Mouse (Mus musculus): ENCODE measurements around the gene Pik3ip1. TPM values are rescaled to one million over a fixed set of nuclear protein-coding genes. Genes with fewer than 3 reads are reported as not detected.
A peak's percentile ranks its signal among the peaks of the same experiment; 100 is the strongest.

Gene Pik3ip1
- polyA plus RNA-seq, 1 experiment from 2014 or later: 2.5 TPM

GRCm38 (mm10) chr11:3298813-3299185 lies 31.4 kb upstream of the Pik3ip1 start:
- H3K27ac ChIP-seq (ENCODE audit: low read depth): peak overlapping the region; percentile 4; the same call in 1 of the 2 replicates
- H3K36me3 ChIP-seq (replicated peaks; ENCODE audit: insufficient read depth, low read length): peaks cover 73% of the 10 kb centered on the region
- TF ChIP-seq EP300 (IDR thresholded peaks at IDR 0.05; ENCODE audit: low read depth) (no peak), CTCF (IDR thresholded peaks at IDR 0.05; ENCODE audit: low read depth) (no peak)
- no peak overlapping the region for H3K4me2 ChIP-seq (ENCODE audit: low read depth, low read length)
- H3K27me3 ChIP-seq (ENCODE audit: insufficient read depth, low read length): no peaks in the 10 kb centered on the region
- H3K4me3 ChIP-seq (ENCODE audit: low read depth, low read length): no peak overlapping the region
- ATAC-seq: no peak
- no peak overlapping the region for H3K9ac ChIP-seq (replicated peaks)
- peaks cover 6% of the 10 kb centered on the region for H3K4me1 ChIP-seq (ENCODE audit: insufficient read depth)
- 88% methylated on average over 14 of the region's 14 CpGs for WGBS (ENCODE audit: insufficient replicate concordance)
- DNase-seq: no peak
- no peaks in the 10 kb centered on the region for H3K9me3 ChIP-seq (ENCODE audit: low read length)

GRCm38 (mm10) chr11:3301075-3301474 lies 29.1 kb upstream of the Pik3ip1 start:
- peaks cover 68% of the 10 kb centered on the region for H3K36me3 ChIP-seq (replicated peaks; ENCODE audit: insufficient read depth, low read length)
- DNase-seq (no peak), ATAC-seq (no peak)
- no peak overlapping the region for H3K9ac ChIP-seq (replicated peaks)
- H3K27ac ChIP-seq (ENCODE audit: low read depth): no peak overlapping the region
- H3K4me3 ChIP-seq (ENCODE audit: low read depth, low read length): no peak overlapping the region
- H3K4me2 ChIP-seq (ENCODE audit: low read depth, low read length): no peak overlapping the region
- 91% methylated on average over 5 of the region's 5 CpGs for WGBS (ENCODE audit: insufficient replicate concordance)
- H3K27me3 ChIP-seq (ENCODE audit: insufficient read depth, low read length): no peaks in the 10 kb centered on the region
- H3K9me3 ChIP-seq (ENCODE audit: low read length): no peaks in the 10 kb centered on the region
- no peak for TF ChIP-seq EP300 (IDR thresholded peaks at IDR 0.05; ENCODE audit: low read depth)
- TF ChIP-seq CTCF (IDR thresholded peaks at IDR 0.05; ENCODE audit: low read depth): no peak
- no peaks in the 10 kb centered on the region for H3K4me1 ChIP-seq (ENCODE audit: insufficient read depth)

- no peak overlapping the region for H3K4me2 ChIP-seq (ENCODE audit: low read depth, low read length)
- DNase-seq: no peak
- 81% methylated on average over 4 of the region's 4 CpGs for WGBS (ENCODE audit: insufficient replicate concordance)
- no peaks in the 10 kb centered on the region for H3K9me3 ChIP-seq (ENCODE audit: low read length)
- H3K27ac ChIP-seq (ENCODE audit: low read depth): no peak overlapping the region
- H3K27me3 ChIP-seq (ENCODE audit: insufficient read depth, low read length): no peaks in the 10 kb centered on the region
- H3K4me1 ChIP-seq (ENCODE audit: insufficient read depth): no peaks in the 10 kb centered on the region
- TF ChIP-seq CTCF (IDR thresholded peaks at IDR 0.05; ENCODE audit: low read depth) (no peak), EP300 (IDR thresholded peaks at IDR 0.05; ENCODE audit: low read depth) (no peak)
- peaks cover 68% of the 10 kb centered on the region for H3K36me3 ChIP-seq (replicated peaks; ENCODE audit: insufficient read depth, low read length)
- H3K9ac ChIP-seq (replicated peaks): no peak overlapping the region
- no peak for ATAC-seq
- no peak overlapping the region for H3K4me3 ChIP-seq (ENCODE audit: low read depth, low read length)
Observed at GRCm38 (mm10) chr11:3302385-3302784, 27.8 kb upstream of the Pik3ip1 start.

- Histone ChIP-seq H3K9ac (replicated peaks) (no peak overlapping the region), H3K27ac (ENCODE audit: low read depth) (no peak overlapping the region), H3K36me3 (replicated peaks; ENCODE audit: insufficient read depth, low read length) (peaks cover 68% of the 10 kb centered on the region), H3K27me3 (ENCODE audit: insufficient read depth, low read length) (no peaks in the 10 kb centered on the region), H3K4me3 (ENCODE audit: low read depth, low read length) (no peak overlapping the region), H3K9me3 (ENCODE audit: low read length) (no peaks in the 10 kb centered on the region), H3K4me2 (ENCODE audit: low read depth, low read length) (no peak overlapping the region), H3K4me1 (ENCODE audit: insufficient read depth) (no peaks in the 10 kb centered on the region)
- TF ChIP-seq CTCF (IDR thresholded peaks at IDR 0.05; ENCODE audit: low read depth) (no peak), EP300 (IDR thresholded peaks at IDR 0.05; ENCODE audit: low read depth) (no peak)
- no peak for DNase-seq
- 72% methylated on average over 4 of the region's 4 CpGs for WGBS (ENCODE audit: insufficient replicate concordance)
- no peak for ATAC-seq
Observed at GRCm38 (mm10) chr11:3302792-3303191, 27.4 kb upstream of the Pik3ip1 start.

GRCm38 (mm10) chr11:3305821-3306220 lies 24.4 kb upstream of the Pik3ip1 start:
- H3K36me3 ChIP-seq (replicated peaks; ENCODE audit: insufficient read depth, low read length): peaks cover 64% of the 10 kb centered on the region
- no peak overlapping the region for H3K4me2 ChIP-seq (ENCODE audit: low read depth, low read length)
- no peak overlapping the region for H3K9ac ChIP-seq (replicated peaks)
- H3K27me3 ChIP-seq (ENCODE audit: insufficient read depth, low read length): no peaks in the 10 kb centered on the region
- ATAC-seq (no peak), DNase-seq (no peak)
- no peaks in the 10 kb centered on the region for H3K9me3 ChIP-seq (ENCODE audit: low read length)
- no peak overlapping the region for H3K27ac ChIP-seq (ENCODE audit: low read depth)
- 84% methylated on average over 4 of the region's 4 CpGs for WGBS (ENCODE audit: insufficient replicate concordance)
- no peak for TF ChIP-seq CTCF (IDR thresholded peaks at IDR 0.05; ENCODE audit: low read depth)
- no peak for TF ChIP-seq EP300 (IDR thresholded peaks at IDR 0.05; ENCODE audit: low read depth)
- H3K4me1 ChIP-seq (ENCODE audit: insufficient read depth): no peaks in the 10 kb centered on the region; the same call in 1 of the 2 replicates
- no peak overlapping the region for H3K4me3 ChIP-seq (ENCODE audit: low read depth, low read length)

GRCm38 (mm10) chr11:3307875-3308274 lies 22.3 kb upstream of the Pik3ip1 start:
- no peak for TF ChIP-seq CTCF (IDR thresholded peaks at IDR 0.05; ENCODE audit: low read depth)
- no peak for TF ChIP-seq EP300 (IDR thresholded peaks at IDR 0.05; ENCODE audit: low read depth)
- WGBS (ENCODE audit: insufficient replicate concordance): 66% methylated on average over 3 of the region's 3 CpGs
- Histone ChIP-seq H3K4me1 (ENCODE audit: insufficient read depth) (peaks cover 2% of the 10 kb centered on the region), H3K9ac (replicated peaks) (no peak overlapping the region), H3K4me3 (ENCODE audit: low read depth, low read length) (no peak overlapping the region), H3K9me3 (ENCODE audit: low read length) (no peaks in the 10 kb centered on the region), H3K4me2 (ENCODE audit: low read depth, low read length) (no peak overlapping the region), H3K27me3 (ENCODE audit: insufficient read depth, low read length) (no peaks in the 10 kb centered on the region), H3K36me3 (replicated peaks; ENCODE audit: insufficient read depth, low read length) (peaks cover 56% of the 10 kb centered on the region), H3K27ac (ENCODE audit: low read depth) (no peak overlapping the region)
- no peak for DNase-seq
- ATAC-seq: no peak

- no peak overlapping the region for H3K9ac ChIP-seq (replicated peaks)
- peaks cover 11% of the 10 kb centered on the region for H3K4me1 ChIP-seq (ENCODE audit: insufficient read depth)
- no peak overlapping the region for H3K4me2 ChIP-seq (ENCODE audit: low read depth, low read length)
- H3K4me3 ChIP-seq (ENCODE audit: low read depth, low read length): no peak overlapping the region
- ATAC-seq (no peak), DNase-seq (no peak)
- peaks cover 51% of the 10 kb centered on the region for H3K36me3 ChIP-seq (replicated peaks; ENCODE audit: insufficient read depth, low read length)
- no peak overlapping the region for H3K27ac ChIP-seq (ENCODE audit: low read depth)
- H3K27me3 ChIP-seq (ENCODE audit: insufficient read depth, low read length): no peaks in the 10 kb centered on the region
- WGBS (ENCODE audit: insufficient replicate concordance): 80% methylated on average over 4 of the region's 4 CpGs
- H3K9me3 ChIP-seq (ENCODE audit: low read length): no peaks in the 10 kb centered on the region
- TF ChIP-seq EP300 (IDR thresholded peaks at IDR 0.05; ENCODE audit: low read depth): no peak
- no peak for TF ChIP-seq CTCF (IDR thresholded peaks at IDR 0.05; ENCODE audit: low read depth)
Observed at GRCm38 (mm10) chr11:3309884-3310283, 20.3 kb upstream of the Pik3ip1 start.
